Mouse (Mus musculus): ENCODE data around the gene Reps1.

DNA sequence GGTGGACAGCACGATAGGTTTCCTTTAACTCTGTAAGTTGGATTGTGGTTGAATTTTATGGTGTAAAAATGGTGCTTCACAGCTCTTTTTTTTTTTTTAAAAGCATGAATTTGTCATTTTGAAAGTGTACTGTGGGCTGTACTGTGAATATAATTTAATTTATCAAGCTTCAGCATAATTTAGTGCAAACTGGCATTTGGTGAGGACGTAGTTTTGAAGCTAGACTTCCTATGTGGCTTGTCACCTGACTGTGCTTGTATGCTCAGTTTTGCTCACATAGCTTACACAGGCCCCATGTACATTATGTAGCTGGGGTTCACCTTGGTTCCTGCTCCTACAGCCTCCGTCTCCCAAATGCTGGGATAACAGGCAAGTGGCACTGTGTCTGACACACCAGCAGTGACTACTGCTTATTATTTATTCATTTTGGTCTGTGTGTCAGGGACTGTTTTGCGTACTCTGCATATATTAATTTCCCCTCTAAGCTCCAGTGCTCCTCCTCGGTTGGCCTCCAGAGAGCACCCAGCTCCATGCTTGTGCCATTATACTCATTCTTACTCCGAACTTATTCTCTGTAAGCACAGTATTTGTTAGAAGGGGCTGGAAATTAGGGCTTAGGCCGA, 9.1 kb downstream of the Reps1 start:
- TF ChIP-seq CTCF (IDR thresholded peaks at IDR 0.05; ENCODE audit: control insufficient read depth, insufficient read depth, insufficient read length) (no peak), CEBPB (IDR thresholded peaks at IDR 0.05; ENCODE audit: low read depth) (no peak), MYOD1 (IDR thresholded peaks at IDR 0.05; ENCODE audit: control insufficient read depth, insufficient read length, low read depth) (no peak), MAX (IDR thresholded peaks at IDR 0.05) (no peak), USF1 (IDR thresholded peaks at IDR 0.05; ENCODE audit: low read depth) (no peak), MYOG (IDR thresholded peaks at IDR 0.05; ENCODE audit: control insufficient read depth, extremely low read depth, insufficient read length) (no peak)

Measured in C2C12 (cell line).